Mouse (Mus musculus): Measurements from ENCODE around the gene Pcmt1.

Pcmt1 gene

GRCm38 (mm10) chr10:7680731-7681301 lies at the start of gene Pcmt1, which contains the start of gene Lats1:
Gene Pcmt1 (minus strand): TSS chr10:7681136.
Gene Lats1 (plus strand): TSS chr10:7681214.
- in situ Hi-C loops (cut with MboI): no loop called here

- in situ Hi-C loops (cut with MboI): no loop called here
Observed at GRCm38 (mm10) chr10:7727011-7727410, 46.1 kb upstream of the Pcmt1 start.

GRCm38 (mm10) chr10:7726501-7726812 lies 45.5 kb upstream of the Pcmt1 start:
- in situ Hi-C loops (cut with MboI): no loop called here

DNA sequence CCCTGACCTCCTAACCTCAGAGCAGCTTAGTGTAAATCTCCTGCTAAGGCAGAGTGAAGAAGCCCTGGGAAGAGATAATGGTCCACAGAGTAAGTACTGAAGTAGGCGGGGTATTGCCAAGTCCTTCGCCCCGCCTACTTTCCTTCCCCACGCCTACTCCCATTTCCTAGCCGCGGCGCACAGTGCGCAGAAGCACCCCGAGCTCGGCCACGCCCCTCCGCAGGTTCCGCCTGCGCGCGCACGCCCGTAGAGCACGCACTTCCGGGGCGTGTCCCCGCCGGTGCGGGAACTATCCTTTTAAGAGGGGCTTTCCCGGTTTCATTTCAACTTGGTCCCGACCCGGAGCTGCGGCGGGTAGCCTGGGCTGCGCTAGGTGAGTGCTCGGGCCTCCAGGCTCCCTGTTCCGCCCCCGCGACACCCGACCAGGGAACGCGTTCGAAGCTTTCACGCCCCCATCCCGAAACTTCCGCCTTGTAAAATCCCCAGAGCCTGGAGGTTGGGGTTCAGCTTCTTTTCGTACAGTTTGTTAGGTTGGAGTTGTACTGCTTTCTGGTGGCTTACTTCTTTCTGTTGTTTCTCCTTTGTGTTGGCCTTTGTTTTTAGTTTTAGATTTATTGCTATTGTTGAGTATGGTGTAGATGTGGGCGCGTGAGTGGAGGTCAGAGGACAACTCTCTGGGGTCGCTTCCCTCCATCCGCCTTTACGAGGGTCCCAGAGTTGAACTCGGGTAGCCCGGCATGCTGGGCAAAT lies 45.0 kb upstream of the Pcmt1 start, which contains the start of gene Katna1:
Gene Katna1, plus strand, starts transcription at position 250 of the 750 bp plus-strand sequence.
- in situ Hi-C loops (cut with MboI): no loop called here

DNA sequence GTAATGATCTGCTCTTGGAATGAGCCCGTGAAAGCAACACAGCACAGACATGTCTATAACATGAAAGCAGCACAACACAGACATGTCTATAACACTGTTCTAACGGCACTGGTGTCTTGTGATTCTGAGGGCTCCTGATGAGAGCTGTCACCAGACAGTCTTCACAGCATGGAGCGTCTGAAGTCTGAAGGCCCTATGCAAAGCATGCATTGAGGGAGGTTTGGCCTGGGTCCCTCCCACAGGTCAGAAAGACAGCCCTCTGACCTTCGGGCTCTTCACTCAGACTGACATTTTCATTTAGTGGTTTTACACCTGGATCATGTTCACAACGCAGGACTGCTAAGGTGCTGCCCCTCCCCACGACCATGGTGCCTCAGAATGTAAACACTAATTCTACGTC lies 34.1 kb upstream of the Pcmt1 start:
- in situ Hi-C loops (cut with MboI): no loop called here

GRCm38 (mm10) chr10:7712506-7712905 lies 31.6 kb upstream of the Pcmt1 start:
- in situ Hi-C loops (cut with MboI): no loop called here

- in situ Hi-C loops (cut with MboI): no loop called here
Observed at GRCm38 (mm10) chr10:7710121-7710520, 29.2 kb upstream of the Pcmt1 start.

DNA sequence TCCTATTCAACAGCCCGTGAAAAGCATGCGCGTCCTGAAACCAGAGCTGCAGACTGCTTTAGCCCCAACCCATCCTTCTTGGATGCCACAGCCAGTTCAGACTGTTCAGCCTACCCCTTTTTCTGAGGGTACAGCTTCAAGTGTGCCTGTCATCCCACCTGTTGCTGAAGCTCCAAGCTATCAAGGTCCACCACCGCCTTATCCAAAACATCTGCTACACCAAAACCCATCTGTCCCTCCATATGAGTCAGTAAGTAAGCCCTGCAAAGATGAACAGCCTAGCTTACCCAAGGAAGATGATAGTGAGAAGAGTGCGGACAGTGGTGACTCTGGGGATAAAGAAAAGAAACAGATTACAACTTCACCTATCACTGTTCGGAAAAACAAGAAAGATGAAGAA lies 21.6 kb upstream of the Pcmt1 start:
- in situ Hi-C loops (cut with MboI): no loop called here

DNA sequence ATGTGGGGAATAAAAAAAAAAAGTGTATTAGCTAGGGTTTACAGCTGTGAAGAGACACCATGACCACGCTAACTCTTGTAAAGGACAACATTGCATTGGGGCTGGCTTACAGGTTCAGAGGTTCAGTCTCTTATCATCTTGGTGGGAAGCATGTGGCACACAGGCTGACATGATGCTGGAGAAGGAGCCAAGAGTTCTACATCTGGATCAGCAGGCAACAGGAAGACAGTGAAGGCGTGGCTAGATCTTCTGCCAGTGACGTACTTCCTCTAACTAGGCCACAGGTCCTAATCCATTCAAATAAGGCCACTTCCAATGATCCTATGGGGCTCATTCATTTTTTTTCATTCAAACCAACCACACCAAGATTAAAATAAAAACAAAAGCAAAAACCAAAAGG lies 19.2 kb upstream of the Pcmt1 start:
- in situ Hi-C loops (cut with MboI): no loop called here

DNA sequence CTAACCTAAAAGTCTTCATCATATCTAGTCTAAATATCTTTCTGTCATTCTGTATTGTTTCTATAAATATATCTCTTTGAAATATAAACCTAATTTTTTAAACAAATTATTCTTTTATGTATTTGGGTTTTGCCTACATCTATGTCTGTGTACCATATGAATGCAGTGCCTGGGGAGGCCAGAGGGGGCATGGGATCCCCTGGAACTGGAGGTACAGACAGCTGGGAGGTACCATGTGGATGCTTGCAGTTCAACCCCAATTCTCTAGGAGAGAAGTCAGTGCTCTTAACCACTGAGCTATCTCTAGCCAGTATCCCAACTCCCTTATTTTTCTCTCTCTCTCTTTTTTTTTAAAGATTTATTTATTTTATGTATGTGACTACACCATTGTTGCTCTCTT lies 14.3 kb upstream of the Pcmt1 start:
- in situ Hi-C loops (cut with MboI): no loop called here

DNA sequence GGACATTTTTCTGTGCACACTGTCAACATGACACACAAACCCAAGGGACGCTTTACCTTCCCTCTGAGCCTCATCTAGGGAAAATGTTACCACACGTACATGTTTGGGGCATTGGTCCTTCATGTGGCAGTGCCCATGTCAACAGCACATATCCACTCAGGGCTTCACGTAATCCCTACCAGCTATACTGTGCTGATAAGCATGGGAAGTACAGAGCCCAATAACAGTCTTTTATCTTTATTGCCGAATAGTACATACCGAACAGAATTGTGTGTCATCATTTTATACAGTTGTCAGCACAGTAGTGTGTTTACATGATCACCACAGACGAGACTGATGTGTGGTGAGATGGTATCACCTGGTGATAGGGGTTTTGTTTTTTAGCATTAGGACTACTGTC lies 6.0 kb upstream of the Pcmt1 start:
- in situ Hi-C loops (cut with MboI): no loop called here

GRCm38 (mm10) chr10:7682249-7682648 lies 1.3 kb upstream of the Pcmt1 start:
- in situ Hi-C loops (cut with MboI): no loop called here

DNA sequence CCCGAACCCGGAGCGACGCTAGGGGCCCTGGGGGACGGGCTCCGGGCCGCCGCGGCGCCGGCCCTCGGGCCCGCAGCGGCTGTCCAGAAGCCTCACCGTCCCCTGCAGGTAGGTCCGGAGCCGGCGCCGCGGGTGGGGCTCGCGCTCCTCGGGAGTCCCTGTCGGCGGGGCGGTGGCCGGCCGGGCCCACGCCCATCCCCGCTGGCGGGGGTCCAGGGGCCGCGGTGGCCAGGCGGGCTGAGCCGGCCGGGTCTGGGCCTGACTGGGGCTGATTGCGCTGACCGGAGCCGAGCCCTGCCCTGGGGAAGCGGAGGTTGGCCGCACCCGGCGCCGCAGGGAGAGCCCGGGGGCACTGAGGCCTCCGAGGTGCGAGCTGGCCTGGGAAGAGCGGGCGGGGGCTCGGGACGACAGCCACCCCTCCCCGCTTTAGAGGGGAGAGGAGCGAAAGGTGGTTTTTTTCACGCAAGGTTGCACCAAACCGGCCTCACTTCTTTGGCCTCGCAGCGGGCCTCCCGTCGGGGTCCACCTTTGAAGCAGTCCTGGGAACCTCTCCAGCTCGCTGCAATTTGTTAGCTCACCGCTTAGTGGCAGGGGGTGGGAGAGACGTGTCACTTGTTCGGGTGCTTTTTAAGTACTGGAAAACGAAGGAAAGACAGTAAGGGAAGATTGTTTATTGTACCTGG lies 548 bp upstream of the Pcmt1 start:
- in situ Hi-C loops (cut with MboI): no loop called here

GRCm38 (mm10) chr10:7673673-7674072 lies 7.3 kb downstream of the Pcmt1 start:
- in situ Hi-C loops (cut with MboI): no loop called here

- in situ Hi-C loops (cut with MboI): no loop called here
Observed at GRCm38 (mm10) chr10:7667342-7667802, 13.6 kb downstream of the Pcmt1 start, which contains the start of gene Nup43. Gene Nup43 (plus strand): TSS chr10:7667503.

DNA sequence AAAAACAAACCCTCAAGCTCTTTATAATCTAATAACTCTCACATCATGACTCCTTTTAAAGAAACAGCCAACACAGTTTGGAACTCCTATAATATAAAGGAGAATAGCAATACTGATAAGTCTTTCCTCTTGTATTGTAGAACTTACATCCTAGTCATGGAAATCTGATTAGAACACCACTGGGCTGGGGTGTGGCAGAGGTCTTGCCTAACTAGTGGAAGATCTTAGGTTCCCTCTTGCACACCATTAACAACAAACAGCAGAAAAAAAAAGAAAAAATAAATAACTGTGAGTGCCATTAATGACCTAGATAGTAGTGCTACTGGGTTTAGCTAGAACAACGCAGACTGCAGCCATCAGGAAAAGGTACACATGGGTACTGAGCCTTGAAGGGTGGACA lies 16.0 kb downstream of the Pcmt1 start:
- in situ Hi-C loops (cut with MboI): no loop called here

- in situ Hi-C loops (cut with MboI): no loop called here
Observed at GRCm38 (mm10) chr10:7664027-7664526, 16.9 kb downstream of the Pcmt1 start.

DNA sequence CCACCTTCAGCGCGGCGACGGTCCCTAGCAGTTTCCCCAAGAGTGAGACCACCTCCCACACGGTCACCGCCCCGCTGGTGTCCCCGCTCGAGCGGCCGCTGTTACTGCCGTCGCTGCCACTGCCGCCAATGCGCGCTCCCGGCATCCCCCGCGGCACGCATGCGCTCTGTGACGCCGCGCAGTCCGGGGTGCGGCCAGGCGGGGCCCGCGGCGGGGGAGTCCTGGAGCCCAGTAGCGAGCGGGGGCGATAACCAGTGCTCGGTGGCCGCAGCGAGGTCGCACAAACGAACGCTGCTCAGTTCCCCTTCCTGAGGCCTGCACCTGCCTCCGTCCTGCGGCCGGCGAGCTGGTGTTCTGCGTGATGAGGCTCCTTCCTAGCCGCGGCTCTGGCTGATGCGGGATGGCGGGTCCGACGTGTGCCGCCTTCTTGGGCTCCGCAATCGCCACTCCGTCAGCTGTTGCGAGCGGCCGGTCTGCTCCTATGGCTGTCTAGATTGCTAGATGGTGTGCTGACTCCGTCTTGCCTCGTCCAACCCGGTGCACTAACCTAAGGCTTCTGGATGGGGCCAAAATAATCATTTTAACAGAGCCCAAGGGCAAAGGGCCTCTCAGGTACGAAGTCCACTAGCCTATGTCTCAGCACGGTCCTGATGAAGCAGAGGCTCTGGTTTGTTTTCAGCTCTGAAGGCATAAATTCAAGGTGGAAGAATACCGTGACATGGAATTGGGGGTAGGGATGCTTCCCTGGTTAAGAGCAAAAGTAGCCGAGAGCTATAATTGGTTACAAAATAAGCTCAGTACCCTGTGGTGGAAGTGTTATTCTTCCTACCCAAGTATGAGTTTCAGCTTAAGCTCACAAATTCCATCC lies 17.5 kb downstream of the Pcmt1 start:
- in situ Hi-C loops (cut with MboI): no loop called here

DNA sequence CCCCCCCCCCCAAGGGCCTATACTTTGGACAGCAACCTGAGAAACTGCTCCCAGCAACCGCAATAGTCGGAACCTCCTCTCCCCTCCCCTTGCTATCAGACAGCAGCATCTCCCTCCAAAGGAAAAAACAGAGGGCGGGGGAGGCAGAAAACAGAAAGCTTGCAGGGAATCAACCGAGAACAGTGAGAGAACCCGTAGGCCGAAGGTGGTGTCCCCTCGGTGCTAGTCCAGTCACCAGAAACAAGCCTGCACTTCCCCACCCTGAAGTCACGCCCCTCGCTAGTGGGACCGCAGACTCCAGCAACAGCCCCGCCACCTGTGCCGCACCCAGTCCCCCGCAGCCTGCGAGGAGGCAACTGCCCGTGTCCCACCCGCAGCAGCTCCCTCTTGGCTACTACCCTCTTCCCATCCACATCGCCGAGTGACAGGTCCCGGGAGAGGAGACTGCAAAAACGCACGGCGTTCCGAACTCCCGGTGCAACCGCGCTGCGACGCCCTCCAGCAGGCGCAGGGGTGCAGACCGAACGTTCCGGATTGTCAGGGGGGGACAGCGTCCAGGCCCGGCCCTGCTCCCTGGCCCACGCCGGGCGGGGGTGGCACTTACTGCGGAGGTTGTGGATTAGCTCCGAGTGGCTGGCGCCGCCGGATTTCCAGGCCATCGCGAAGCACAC lies 18.3 kb downstream of the Pcmt1 start:
- in situ Hi-C loops (cut with MboI): no loop called here

- in situ Hi-C loops (cut with MboI): no loop called here
Observed at GRCm38 (mm10) chr10:7651057-7651456, 29.9 kb downstream of the Pcmt1 start.

DNA sequence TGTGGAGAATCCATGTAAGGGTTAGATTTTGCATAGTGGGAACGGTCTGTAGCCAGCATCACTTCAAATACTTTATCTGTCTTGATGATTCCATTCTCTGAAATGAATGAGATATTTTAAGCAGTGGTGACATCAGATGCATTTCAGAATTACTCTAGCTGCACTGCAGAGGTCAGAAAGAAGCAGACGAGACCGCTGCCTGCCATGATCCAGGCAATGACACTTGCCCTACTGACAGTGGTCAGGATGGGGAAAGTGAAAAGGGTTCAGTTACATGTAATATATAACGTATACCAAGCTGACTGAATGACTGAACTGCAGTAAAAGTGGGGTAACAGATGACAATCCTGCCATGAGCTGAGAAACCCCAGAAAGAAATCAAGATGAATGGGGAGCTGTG lies 31.9 kb downstream of the Pcmt1 start:
- in situ Hi-C loops (cut with MboI): no loop called here
